Mouse (Mus musculus) hindbrain, embryonic 11.5 days (tissue): ENCODE data around the gene Tmem132d. TPM values are rescaled to one million over a fixed set of nuclear protein-coding genes. Genes with fewer than 3 reads are reported as not detected.

Experiments used
- ATAC-seq: fragments of 200-750 bp; cut with Nextera tagmentation; 2 replicates; pipeline ENCODE4 v1.8.0; 2017; ENCODE audit warnings: mild to moderate bottlenecking, moderate TSS enrichment, moderate library complexity; ENCODE audit not compliant: low FRiP score
- DNase-seq: peaks from one replicate; pipeline ENCODE4 v3.0.0-alpha.2; 2015; ENCODE audit warnings: low spot score
- H3K27ac ChIP-seq: fragments of 300-500 bp; sonication (generic); 2 replicates; pipeline ENCODE4 v1.5.1; 2014; ENCODE audit warnings: mild to moderate bottlenecking, low read depth, low read length
- H3K27me3 ChIP-seq: fragments of 300-500 bp; sonication (generic); 2 replicates; pipeline ENCODE4 v1.6.1; 2014; ENCODE audit warnings: mild to moderate bottlenecking, low read length, moderate library complexity, mixed read lengths; ENCODE audit not compliant: control insufficient read depth, insufficient read depth
- H3K36me3 ChIP-seq: fragments of 300-500 bp; sonication (generic); 2 replicates; pipeline ENCODE4 v1.6.1; 2014; ENCODE audit warnings: mild to moderate bottlenecking, low read length, moderate library complexity, mixed read lengths; ENCODE audit not compliant: control insufficient read depth, insufficient read depth
- H3K4me1 ChIP-seq: fragments of 300-500 bp; sonication (generic); replicated peaks from 2 replicates; pipeline ENCODE4 v1.6.1; 2014; ENCODE audit warnings: low read length, mixed read lengths; ENCODE audit not compliant: control insufficient read depth, insufficient read depth
- H3K4me2 ChIP-seq: fragments of 300-500 bp; sonication (generic); replicated peaks from 2 replicates; pipeline ENCODE4 v1.6.1; 2014; ENCODE audit warnings: mild to moderate bottlenecking, low read depth, low read length
- H3K4me3 ChIP-seq: fragments of 300-500 bp; sonication (generic); 2 replicates; pipeline ENCODE4 v1.5.1; 2014; ENCODE audit warnings: low read depth, low read length
- H3K9ac ChIP-seq: fragments of 300-500 bp; sonication (generic); 2 replicates; pipeline ENCODE4 v1.6.1; 2014; ENCODE audit warnings: low read depth, low read length
- H3K9me3 ChIP-seq: fragments of 300-500 bp; sonication (generic); 2 replicates; pipeline ENCODE4 v1.6.1; 2016; ENCODE audit warnings: low read length; ENCODE audit not compliant: control insufficient read depth
- WGBS: fragments of 180-500 bp; shearing (Covaris S2); extraction: QIAGEN DNeasy Blood & Tissue Kit; methylation state at CpG from one replicate; pipeline ENCODE4 v1.1.7; 2014; 5-methylcytosine and 5-hydroxymethylcytosine counted together
- polyA plus RNA-seq: library from polyadenylated mRNA; unstranded; fragments of >200 nt; fragmentation: Nextera tagmentation; extraction: Ambion mirVana; gene quantifications from 2 replicates; pipeline ENCODE4 v1.2.1, GENCODE M21; 2014

The Tmem132d gene
- polyA plus RNA-seq, 1 experiment from 2014 or later = 0.63 TPM

GRCm38 (mm10) chr5:128392372-128392771, 40.5 kb downstream of the Tmem132d start:
- DNase-seq = peak; percentile 19
- Histone ChIP-seq H3K36me3 (no peaks in the 10 kb centered on the region), H3K27me3 (no peaks in the 10 kb centered on the region), H3K4me2 (no peak overlapping the region), H3K9me3 (no peaks in the 10 kb centered on the region), H3K27ac (no peak overlapping the region), H3K9ac (no peak overlapping the region), H3K4me1 (no peaks in the 10 kb centered on the region), H3K4me3 (no peak overlapping the region)
- WGBS = 87% methylated on average over 3 of the region's 3 CpGs
- no peak for ATAC-seq

- H3K9me3 ChIP-seq = no peaks in the 10 kb centered on the region
- DNase-seq = peak; percentile 6
- no peaks in the 10 kb centered on the region for H3K36me3 ChIP-seq
- no peak overlapping the region for H3K4me2 ChIP-seq
- no peak for ATAC-seq
- no peak overlapping the region for H3K27ac ChIP-seq
- H3K9ac ChIP-seq = no peak overlapping the region
- H3K4me3 ChIP-seq = no peak overlapping the region
- H3K4me1 ChIP-seq = no peaks in the 10 kb centered on the region
- no peaks in the 10 kb centered on the region for H3K27me3 ChIP-seq
- WGBS = 51% methylated on average over 4 of the region's 4 CpGs
These were observed 43.2 kb downstream of the Tmem132d start for GRCm38 (mm10) chr5:128389665-128390064.

- Histone ChIP-seq H3K36me3 (no peaks in the 10 kb centered on the region), H3K9me3 (no peaks in the 10 kb centered on the region), H3K4me1 (no peaks in the 10 kb centered on the region), H3K4me3 (no peak overlapping the region), H3K27ac (no peak overlapping the region), H3K27me3 (no peaks in the 10 kb centered on the region), H3K4me2 (no peak overlapping the region), H3K9ac (no peak overlapping the region)
- no peak for ATAC-seq
- DNase-seq = peak; percentile 5
- 70% methylated on average over 7 of the region's 7 CpGs for WGBS
These were observed 44.3 kb downstream of the Tmem132d start for GRCm38 (mm10) chr5:128388358-128389141.

- Histone ChIP-seq H3K36me3 (no peaks in the 10 kb centered on the region), H3K4me3 (no peak overlapping the region), H3K9ac (no peak overlapping the region), H3K9me3 (no peaks in the 10 kb centered on the region), H3K27me3 (no peaks in the 10 kb centered on the region), H3K4me2 (no peak overlapping the region), H3K27ac (no peak overlapping the region), H3K4me1 (no peaks in the 10 kb centered on the region)
- WGBS = 89% methylated on average over 3 of the region's 3 CpGs
- DNase-seq (no peak), ATAC-seq (no peak)
These were observed 63.1 kb downstream of the Tmem132d start for GRCm38 (mm10) chr5:128369814-128370213.

GRCm38 (mm10) chr5:128369111-128369510, 63.8 kb downstream of the Tmem132d start:
- Histone ChIP-seq H3K9ac (no peak overlapping the region), H3K4me3 (no peak overlapping the region), H3K36me3 (no peaks in the 10 kb centered on the region), H3K27ac (no peak overlapping the region), H3K4me1 (no peaks in the 10 kb centered on the region), H3K27me3 (no peaks in the 10 kb centered on the region), H3K4me2 (no peak overlapping the region), H3K9me3 (no peaks in the 10 kb centered on the region)
- DNase-seq (no peak), ATAC-seq (no peak)
- 96% methylated on average over 7 of the region's 7 CpGs for WGBS

- H3K27ac ChIP-seq = no peak overlapping the region
- WGBS = 86% methylated on average over 3 of the region's 3 CpGs
- H3K9me3 ChIP-seq = no peaks in the 10 kb centered on the region
- H3K4me1 ChIP-seq = no peaks in the 10 kb centered on the region
- H3K4me3 ChIP-seq = no peak overlapping the region
- no peak overlapping the region for H3K9ac ChIP-seq
- no peaks in the 10 kb centered on the region for H3K36me3 ChIP-seq
- DNase-seq = no peak
- ATAC-seq = no peak
- no peaks in the 10 kb centered on the region for H3K27me3 ChIP-seq
- no peak overlapping the region for H3K4me2 ChIP-seq
These were observed 67.5 kb downstream of the Tmem132d start for GRCm38 (mm10) chr5:128365261-128365985.

GRCm38 (mm10) chr5:128360946-128361675, 71.8 kb downstream of the Tmem132d start:
- no peak overlapping the region for H3K27ac ChIP-seq
- no peak overlapping the region for H3K9ac ChIP-seq
- H3K4me3 ChIP-seq = no peak overlapping the region
- no peak for ATAC-seq
- H3K4me1 ChIP-seq = no peaks in the 10 kb centered on the region
- 62% methylated on average over 23 of the region's 23 CpGs for WGBS
- DNase-seq = no peak
- H3K27me3 ChIP-seq = no peaks in the 10 kb centered on the region
- H3K4me2 ChIP-seq = no peak overlapping the region
- H3K9me3 ChIP-seq = no peaks in the 10 kb centered on the region
- no peaks in the 10 kb centered on the region for H3K36me3 ChIP-seq

- no peak overlapping the region for H3K4me3 ChIP-seq
- H3K4me1 ChIP-seq = no peaks in the 10 kb centered on the region
- H3K27ac ChIP-seq = no peak overlapping the region
- 42% methylated on average over 2 of the region's 2 CpGs for WGBS
- H3K4me2 ChIP-seq = no peak overlapping the region
- ATAC-seq = no peak
- no peak overlapping the region for H3K9ac ChIP-seq
- H3K36me3 ChIP-seq = no peaks in the 10 kb centered on the region
- no peaks in the 10 kb centered on the region for H3K27me3 ChIP-seq
- no peaks in the 10 kb centered on the region for H3K9me3 ChIP-seq
- peak; percentile 65 for DNase-seq
These were observed 84.0 kb downstream of the Tmem132d start for GRCm38 (mm10) chr5:128348835-128349234.
